Mouse (Mus musculus): ENCODE data around the gene Lrrc3b. TPM values are rescaled to one million over a fixed set of nuclear protein-coding genes. Genes with fewer than 3 reads are reported as not detected.

Lrrc3b gene
- 2.3 and 4.6 TPM in 2 replicates for polyA plus RNA-seq (2012; rRNA removed)

DNA sequence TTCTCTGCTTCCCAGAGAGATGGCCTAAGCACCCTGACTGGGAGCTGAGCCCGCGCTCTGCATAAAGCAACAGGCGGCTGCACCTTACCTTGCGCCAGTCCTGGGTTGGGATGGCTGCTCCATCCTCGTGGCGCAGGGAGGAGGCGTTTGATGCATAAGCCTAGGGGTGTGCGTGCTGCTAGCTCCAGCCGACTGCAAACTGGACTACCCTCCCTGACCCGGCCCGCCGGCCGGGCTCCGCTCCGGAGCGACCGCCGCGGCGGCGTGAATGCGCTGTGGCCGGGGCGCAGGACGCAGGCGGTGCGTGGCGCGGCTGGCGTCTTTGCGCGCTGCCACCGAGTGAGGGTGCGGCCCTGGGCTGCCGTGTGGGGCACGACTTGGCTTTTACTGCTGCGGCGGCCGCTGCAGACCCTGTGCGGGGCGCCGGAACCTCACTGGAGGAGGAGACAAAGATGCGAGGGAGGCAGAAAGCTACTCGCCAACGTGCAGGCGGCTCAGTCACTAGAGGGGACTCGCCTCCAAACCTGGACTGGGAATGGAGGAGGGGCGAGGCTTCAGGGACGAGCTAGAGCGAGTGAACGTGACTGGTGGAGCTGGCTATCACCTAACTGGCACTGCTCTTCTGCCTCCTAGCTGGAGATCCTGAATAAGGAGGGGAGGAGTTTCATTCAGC, at the start of gene Lrrc3b:
Gene Lrrc3b (minus strand): TSS at position 503 of the 673 bp plus-strand sequence.
- TF ChIP-seq POLR2A (IDR thresholded peaks at IDR 0.05; ENCODE audit: borderline replicate concordance, extremely low read depth, low read depth, low read length) = no peak
- TF ChIP-seq CTCF (IDR thresholded peaks at IDR 0.05; ENCODE audit: insufficient read depth, low read length) = no peak
- Histone ChIP-seq H3K4me1 (ENCODE audit: control insufficient read depth, insufficient read depth, low read length) (no peaks in the 10 kb centered on the region), H3K4me3 (replicated peaks; ENCODE audit: extremely low read depth, low read depth, low read length) (peak within 1 kb of the TSS; percentile 64)
- 1% methylated on average over 51 of the region's 51 CpGs for WGBS
- DNase-seq = no peak

DNA sequence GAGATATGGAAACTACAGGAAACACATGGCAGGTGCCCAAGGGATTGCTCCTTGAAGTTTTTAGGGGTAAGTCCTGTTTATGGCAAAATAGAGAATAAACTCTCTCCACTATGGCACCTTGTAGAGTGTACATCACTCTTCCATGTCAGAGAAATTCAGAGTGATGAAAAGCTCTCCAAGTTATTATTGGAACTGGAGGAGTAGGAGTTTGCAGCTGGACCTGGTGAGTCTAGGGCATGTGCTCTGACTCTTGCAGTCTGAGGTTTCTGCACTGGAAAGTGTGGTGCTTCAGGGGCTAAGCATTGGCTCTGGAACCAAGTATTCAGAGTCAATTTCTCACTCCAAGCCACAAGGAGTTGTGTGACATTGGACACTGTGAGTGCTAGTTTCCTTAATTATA, 38.9 kb upstream of the Lrrc3b start:
- H3K4me1 ChIP-seq (ENCODE audit: control insufficient read depth, insufficient read depth, low read length) = no peaks in the 10 kb centered on the region
- no peak overlapping the region for H3K4me3 ChIP-seq (replicated peaks; ENCODE audit: extremely low read depth, low read depth, low read length)
- TF ChIP-seq CTCF (IDR thresholded peaks at IDR 0.05; ENCODE audit: insufficient read depth, low read length) (no peak), POLR2A (IDR thresholded peaks at IDR 0.05; ENCODE audit: borderline replicate concordance, extremely low read depth, low read depth, low read length) (no peak)
- no peak for DNase-seq

- under 1% methylated on average over 11 of the region's 11 CpGs for WGBS
- DNase-seq = no peak
- peak overlapping the region; percentile 64 for H3K4me3 ChIP-seq (replicated peaks; ENCODE audit: extremely low read depth, low read depth, low read length)
- no peak for TF ChIP-seq CTCF (IDR thresholded peaks at IDR 0.05; ENCODE audit: insufficient read depth, low read length)
- TF ChIP-seq POLR2A (IDR thresholded peaks at IDR 0.05; ENCODE audit: borderline replicate concordance, extremely low read depth, low read depth, low read length) = no peak
- H3K4me1 ChIP-seq (ENCODE audit: control insufficient read depth, insufficient read depth, low read length) = no peaks in the 10 kb centered on the region
Measured at GRCm38 (mm10) chr14:15438096-15438484, 697 bp downstream of the Lrrc3b start.

DNA sequence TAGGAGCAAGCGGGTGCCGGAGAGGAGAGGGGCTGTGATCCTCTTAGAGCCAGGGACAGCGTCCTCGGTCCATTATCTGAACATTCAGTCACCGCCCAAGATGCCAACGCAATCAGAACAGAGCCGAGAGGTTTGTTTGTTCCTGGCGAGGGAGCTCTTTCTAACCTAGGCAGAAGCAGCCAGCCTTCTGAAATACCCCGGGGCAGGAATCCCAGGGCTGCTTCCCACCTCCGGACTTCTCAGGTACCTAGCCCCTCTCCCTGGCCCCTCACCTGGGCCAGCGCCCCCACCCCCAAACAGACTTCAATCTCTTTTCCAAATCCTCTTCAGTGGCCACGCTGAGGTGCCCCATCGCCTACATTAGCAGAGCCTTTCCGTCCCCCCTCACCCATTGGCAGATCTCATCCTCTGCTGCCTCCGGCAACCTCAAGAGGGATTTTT, 1.3 kb downstream of the Lrrc3b start:
- Histone ChIP-seq H3K4me3 (replicated peaks; ENCODE audit: extremely low read depth, low read depth, low read length) (peak overlapping the region; percentile 64), H3K4me1 (ENCODE audit: control insufficient read depth, insufficient read depth, low read length) (no peaks in the 10 kb centered on the region)
- TF ChIP-seq CTCF (IDR thresholded peaks at IDR 0.05; ENCODE audit: insufficient read depth, low read length) (no peak), POLR2A (IDR thresholded peaks at IDR 0.05; ENCODE audit: borderline replicate concordance, extremely low read depth, low read depth, low read length) (no peak)
- WGBS = 5% methylated on average over 15 of the region's 15 CpGs
- DNase-seq = no peak

DNA sequence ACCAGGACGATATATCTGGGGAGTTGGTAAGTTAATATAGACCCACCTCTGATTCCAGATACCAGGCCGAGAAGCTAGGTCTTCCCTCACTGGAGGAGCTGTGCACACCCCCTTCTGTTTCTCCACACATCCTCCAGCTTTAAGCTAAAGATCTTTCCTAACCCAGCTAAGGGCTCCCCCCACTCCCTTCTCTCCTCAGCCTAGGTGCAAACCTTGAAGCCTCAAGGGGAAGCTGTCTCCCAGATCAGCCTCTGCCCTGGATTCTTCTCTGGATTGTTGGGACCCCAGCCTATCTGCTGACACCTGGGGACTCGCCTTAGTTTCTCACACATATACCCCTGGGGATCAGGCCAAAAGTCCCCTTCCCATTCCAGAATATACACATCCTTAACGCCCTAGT, 1.7 kb downstream of the Lrrc3b start:
- H3K4me3 ChIP-seq (replicated peaks; ENCODE audit: extremely low read depth, low read depth, low read length) = no peak overlapping the region
- WGBS = 59% methylated on average over 4 of the region's 4 CpGs
- H3K4me1 ChIP-seq (ENCODE audit: control insufficient read depth, insufficient read depth, low read length) = no peaks in the 10 kb centered on the region
- DNase-seq = no peak
- TF ChIP-seq POLR2A (IDR thresholded peaks at IDR 0.05; ENCODE audit: borderline replicate concordance, extremely low read depth, low read depth, low read length) = no peak
- TF ChIP-seq CTCF (IDR thresholded peaks at IDR 0.05; ENCODE audit: insufficient read depth, low read length) = no peak

DNA sequence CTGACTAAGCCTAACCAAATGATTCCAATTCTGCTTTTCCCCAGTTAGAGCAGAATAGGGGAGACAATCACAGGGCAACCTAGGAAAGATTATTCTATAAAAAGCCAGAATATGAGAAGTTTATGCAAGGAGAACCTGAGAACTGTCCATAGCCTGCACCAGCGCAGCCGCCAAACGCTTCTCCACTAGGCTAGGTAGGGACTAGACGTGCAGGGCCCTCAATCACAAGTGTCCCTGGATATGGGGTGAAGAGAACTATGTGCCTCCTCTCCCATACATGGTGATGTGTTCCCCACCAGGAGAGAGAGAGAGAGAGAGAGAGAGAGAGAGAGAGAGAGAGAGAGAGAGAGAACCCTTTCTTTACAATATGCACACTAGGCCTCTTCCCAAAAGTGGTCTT, 2.2 kb downstream of the Lrrc3b start:
- no peak overlapping the region for H3K4me3 ChIP-seq (replicated peaks; ENCODE audit: extremely low read depth, low read depth, low read length)
- no peak for DNase-seq
- TF ChIP-seq POLR2A (IDR thresholded peaks at IDR 0.05; ENCODE audit: borderline replicate concordance, extremely low read depth, low read depth, low read length) (no peak), CTCF (IDR thresholded peaks at IDR 0.05; ENCODE audit: insufficient read depth, low read length) (no peak)
- WGBS = 92% methylated on average over 4 of the region's 4 CpGs
- no peaks in the 10 kb centered on the region for H3K4me1 ChIP-seq (ENCODE audit: control insufficient read depth, insufficient read depth, low read length)

DNA sequence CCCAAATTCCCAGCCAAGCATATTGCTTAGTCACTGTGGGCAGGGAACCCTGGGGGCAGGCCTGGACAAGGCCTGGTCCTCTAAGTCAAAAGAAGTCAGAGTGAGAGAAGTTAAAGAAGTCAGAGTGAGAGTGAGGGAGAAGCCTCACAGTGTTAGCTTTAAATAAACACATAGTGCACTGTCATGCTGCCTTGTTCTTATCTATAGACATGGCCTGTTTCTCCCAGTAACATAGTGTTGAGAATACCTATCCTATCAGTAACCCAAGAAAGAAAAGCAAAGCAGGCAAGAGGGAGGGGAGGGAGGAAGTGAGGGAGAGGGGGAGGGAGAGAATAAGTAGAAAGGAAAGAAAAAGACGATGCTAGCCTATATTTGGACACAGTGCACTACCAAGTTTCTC, 6.4 kb downstream of the Lrrc3b start:
- TF ChIP-seq CTCF (IDR thresholded peaks at IDR 0.05; ENCODE audit: insufficient read depth, low read length) (no peak), POLR2A (IDR thresholded peaks at IDR 0.05; ENCODE audit: borderline replicate concordance, extremely low read depth, low read depth, low read length) (no peak)
- WGBS = 27% methylated on average over 1 of the region's 1 CpGs
- no peak overlapping the region for H3K4me3 ChIP-seq (replicated peaks; ENCODE audit: extremely low read depth, low read depth, low read length)
- no peaks in the 10 kb centered on the region for H3K4me1 ChIP-seq (ENCODE audit: control insufficient read depth, insufficient read depth, low read length)
- no peak for DNase-seq

DNA sequence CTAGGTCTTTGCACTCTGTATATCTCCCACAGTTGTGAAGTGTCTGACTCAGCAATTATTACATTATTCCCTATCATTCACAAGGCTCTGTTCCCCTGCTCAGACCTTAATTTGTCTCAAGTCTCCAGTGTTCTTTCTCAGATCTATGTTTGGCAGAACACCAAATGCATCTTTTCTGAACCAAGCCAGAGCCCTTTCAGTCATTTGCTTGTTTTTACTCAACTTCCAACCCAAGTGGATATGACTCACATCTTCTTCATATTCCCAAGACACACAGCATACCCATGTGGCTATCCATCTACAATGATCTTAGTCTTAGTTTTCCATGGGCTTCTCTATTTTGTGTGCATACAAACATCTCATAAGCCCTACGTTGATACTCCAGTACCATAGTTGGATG, 17.2 kb downstream of the Lrrc3b start:
- TF ChIP-seq CTCF (IDR thresholded peaks at IDR 0.05; ENCODE audit: insufficient read depth, low read length) = no peak
- TF ChIP-seq POLR2A (IDR thresholded peaks at IDR 0.05; ENCODE audit: borderline replicate concordance, extremely low read depth, low read depth, low read length) = no peak
- no peak for DNase-seq
- 71% methylated on average over 1 of the region's 1 CpGs for WGBS
- H3K4me3 ChIP-seq (replicated peaks; ENCODE audit: extremely low read depth, low read depth, low read length) = no peak overlapping the region
- no peaks in the 10 kb centered on the region for H3K4me1 ChIP-seq (ENCODE audit: control insufficient read depth, insufficient read depth, low read length)

DNA sequence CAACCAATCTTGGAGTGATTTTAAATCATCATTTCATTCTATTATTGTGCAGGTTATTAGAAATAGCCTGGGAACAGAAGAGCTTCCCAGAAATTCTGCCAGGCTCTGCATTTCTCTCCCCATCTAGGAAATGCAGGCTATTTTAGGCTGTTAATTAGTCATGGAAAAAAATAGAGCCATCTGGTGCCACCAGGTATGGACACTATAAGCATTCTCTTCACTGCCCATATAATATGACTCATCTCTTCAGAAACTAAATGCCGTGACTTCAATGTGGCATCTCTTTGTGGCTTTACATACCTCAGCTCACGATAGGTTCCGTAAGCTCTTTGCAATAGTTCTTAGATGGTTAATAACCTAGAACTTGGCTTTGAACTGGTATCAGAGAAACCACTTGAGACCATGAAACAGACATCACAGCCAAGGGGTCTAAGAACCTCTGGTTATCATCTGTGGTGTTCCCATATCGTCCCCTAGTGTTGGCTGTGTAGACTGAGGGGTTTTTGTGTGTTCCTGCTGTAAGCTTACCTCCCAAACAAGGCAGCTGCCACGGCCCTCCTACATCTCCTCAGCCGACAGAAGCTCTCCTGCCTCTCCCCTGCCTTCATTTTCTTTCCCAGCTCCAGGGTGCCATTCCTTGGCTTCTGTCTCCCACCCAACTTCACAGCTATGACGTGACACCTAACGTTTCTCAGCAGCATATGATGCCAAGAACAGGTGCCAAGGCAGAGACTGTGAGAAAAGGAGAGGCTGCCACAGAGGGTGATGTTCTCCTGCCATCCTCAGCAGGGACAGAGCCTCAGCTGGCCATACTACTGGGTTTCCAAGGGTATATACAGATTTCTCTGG, 27.9 kb downstream of the Lrrc3b start:
- no peaks in the 10 kb centered on the region for H3K4me1 ChIP-seq (ENCODE audit: control insufficient read depth, insufficient read depth, low read length)
- WGBS = 72% methylated on average over 8 of the region's 8 CpGs
- H3K4me3 ChIP-seq (replicated peaks; ENCODE audit: extremely low read depth, low read depth, low read length) = no peak overlapping the region
- TF ChIP-seq CTCF (IDR thresholded peaks at IDR 0.05; ENCODE audit: insufficient read depth, low read length) (no peak), POLR2A (IDR thresholded peaks at IDR 0.05; ENCODE audit: borderline replicate concordance, extremely low read depth, low read depth, low read length) (no peak)
- DNase-seq = no peak

- TF ChIP-seq POLR2A (IDR thresholded peaks at IDR 0.05; ENCODE audit: borderline replicate concordance, extremely low read depth, low read depth, low read length) (no peak), CTCF (IDR thresholded peaks at IDR 0.05; ENCODE audit: insufficient read depth, low read length) (no peak)
- 76% methylated on average over 2 of the region's 2 CpGs for WGBS
- no peaks in the 10 kb centered on the region for H3K4me1 ChIP-seq (ENCODE audit: control insufficient read depth, insufficient read depth, low read length)
- H3K4me3 ChIP-seq (replicated peaks; ENCODE audit: extremely low read depth, low read depth, low read length) = no peak overlapping the region
- DNase-seq = no peak
Measured at GRCm38 (mm10) chr14:15385536-15385935, 53.3 kb downstream of the Lrrc3b start.

Data from lung, adult 2 months (tissue).